Mouse (Mus musculus): ENCODE measurements around the gene Padi3. TPM values are rescaled to one million over a fixed set of nuclear protein-coding genes. Genes with fewer than 3 reads are reported as not detected.

Gene Padi3
- polyA plus RNA-seq, 1 experiment, result 1.1 TPM

DNA sequence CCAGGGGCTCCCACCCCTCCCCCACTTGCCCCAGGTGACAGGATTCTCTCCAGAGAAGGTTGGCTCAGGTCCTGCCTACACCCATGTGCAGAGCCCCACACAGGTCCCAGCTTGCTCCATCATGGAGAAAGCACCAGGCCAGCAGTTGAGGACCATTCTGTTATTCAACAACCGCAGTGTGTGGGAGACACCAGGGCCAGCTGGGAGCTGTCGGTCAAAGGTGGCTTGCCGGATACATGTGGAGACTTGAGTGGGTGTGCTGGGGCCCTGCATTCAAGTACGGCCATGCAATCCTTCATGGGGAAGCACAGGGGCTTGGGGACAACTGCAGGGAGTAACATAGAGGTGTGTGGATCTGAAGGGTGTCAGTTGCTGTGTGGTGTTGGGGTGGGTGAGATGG is 21.4 kb upstream of the Padi3 start:
- Histone ChIP-seq H3K36me3 (ENCODE audit: control insufficient read depth, insufficient read depth) (no peaks in the 10 kb centered on the region), H3K27me3 (ENCODE audit: control insufficient read depth, insufficient read depth, insufficient read length) (peaks cover 35% of the 10 kb centered on the region), H3ac (ENCODE audit: control insufficient read depth, insufficient read length, low read depth) (no peak overlapping the region), H3K79me2 (ENCODE audit: control insufficient read depth, insufficient read depth) (no peaks in the 10 kb centered on the region), H3K4me3 (ENCODE audit: insufficient read depth, poor library complexity, severe bottlenecking) (no peak overlapping the region), H3K79me3 (ENCODE audit: low read depth) (no peaks in the 10 kb centered on the region)
- no peak for TF ChIP-seq CTCF (IDR thresholded peaks at IDR 0.05; ENCODE audit: control insufficient read depth, insufficient read depth, insufficient read length)

DNA sequence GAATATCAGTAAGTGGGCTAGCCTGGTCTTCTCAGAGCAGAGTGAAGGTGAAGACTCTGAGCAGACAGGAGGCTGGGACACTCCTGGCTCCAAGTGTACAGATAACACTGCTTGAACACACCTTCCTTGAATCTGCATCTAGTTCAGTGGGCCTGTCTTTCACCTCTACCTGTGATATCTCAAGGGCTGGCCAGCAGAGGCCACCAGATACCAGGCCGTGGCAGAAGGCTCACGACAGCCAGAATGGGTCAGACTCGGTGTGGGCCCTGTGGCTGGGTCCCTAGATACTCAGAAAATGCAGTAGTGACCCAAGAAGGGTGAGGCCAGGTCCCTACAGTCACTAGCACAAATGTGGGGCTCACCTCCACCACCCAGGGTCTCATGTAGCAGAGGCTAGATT is 16.8 kb upstream of the Padi3 start:
- no peaks in the 10 kb centered on the region for H3K79me2 ChIP-seq (ENCODE audit: control insufficient read depth, insufficient read depth)
- no peak overlapping the region for H3ac ChIP-seq (ENCODE audit: control insufficient read depth, insufficient read length, low read depth)

DNA sequence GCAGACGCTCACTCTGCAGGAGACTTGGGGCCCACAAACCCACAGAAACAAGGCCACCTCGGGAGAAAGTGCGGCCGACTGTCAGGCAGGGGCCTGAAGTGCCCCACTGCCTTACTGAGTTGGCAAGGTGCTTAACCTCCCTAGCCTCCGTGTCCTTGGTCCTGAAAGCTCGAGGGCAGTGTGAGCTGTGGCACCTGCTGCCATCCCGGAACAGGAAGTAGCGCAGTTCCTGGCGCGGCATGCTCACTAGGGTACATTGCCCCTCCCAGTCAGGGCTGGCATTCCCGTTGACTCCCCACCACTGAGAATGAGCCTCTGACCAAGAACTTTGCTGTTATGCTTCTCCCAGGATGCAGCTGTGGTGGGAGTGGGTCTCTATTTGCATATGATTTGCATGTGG is 15.5 kb upstream of the Padi3 start:
- Histone ChIP-seq H3K36me3 (ENCODE audit: control insufficient read depth, insufficient read depth) (no peaks in the 10 kb centered on the region), H3ac (ENCODE audit: control insufficient read depth, insufficient read length, low read depth) (no peak overlapping the region), H3K79me3 (ENCODE audit: low read depth) (no peaks in the 10 kb centered on the region), H3K4me3 (ENCODE audit: insufficient read depth, poor library complexity, severe bottlenecking) (no peak overlapping the region), H3K27me3 (ENCODE audit: control insufficient read depth, insufficient read depth, insufficient read length) (peaks cover 43% of the 10 kb centered on the region), H3K79me2 (ENCODE audit: control insufficient read depth, insufficient read depth) (no peaks in the 10 kb centered on the region)
- TF ChIP-seq CEBPB (IDR thresholded peaks at IDR 0.05; ENCODE audit: low read depth) (no peak), USF1 (IDR thresholded peaks at IDR 0.05; ENCODE audit: low read depth) (no peak), MYOD1 (IDR thresholded peaks at IDR 0.05; ENCODE audit: control insufficient read depth, insufficient read length, low read depth) (no peak), MYOG (IDR thresholded peaks at IDR 0.05; ENCODE audit: control insufficient read depth, extremely low read depth, insufficient read length) (no peak), MAX (IDR thresholded peaks at IDR 0.05) (no peak), FOSL1 (IDR thresholded peaks at IDR 0.05; ENCODE audit: insufficient read depth, low read length, poor library complexity, severe bottlenecking) (no peak), CTCF (IDR thresholded peaks at IDR 0.05; ENCODE audit: control insufficient read depth, insufficient read depth, insufficient read length) (no peak)

More for the DNA sequence above, 16.8 kb upstream of the Padi3 start:
- Histone ChIP-seq H3K79me3 (ENCODE audit: low read depth) (no peaks in the 10 kb centered on the region), H3K36me3 (ENCODE audit: control insufficient read depth, insufficient read depth) (no peaks in the 10 kb centered on the region), H3K27me3 (ENCODE audit: control insufficient read depth, insufficient read depth, insufficient read length) (peaks cover 46% of the 10 kb centered on the region), H3K4me3 (ENCODE audit: insufficient read depth, poor library complexity, severe bottlenecking) (no peak overlapping the region)
- TF ChIP-seq CEBPB (IDR thresholded peaks at IDR 0.05; ENCODE audit: low read depth) (no peak), MAX (IDR thresholded peaks at IDR 0.05) (no peak), USF1 (IDR thresholded peaks at IDR 0.05; ENCODE audit: low read depth) (no peak), MYOD1 (IDR thresholded peaks at IDR 0.05; ENCODE audit: control insufficient read depth, insufficient read length, low read depth) (no peak), CTCF (IDR thresholded peaks at IDR 0.05; ENCODE audit: control insufficient read depth, insufficient read depth, insufficient read length) (no peak), MYOG (IDR thresholded peaks at IDR 0.05; ENCODE audit: control insufficient read depth, extremely low read depth, insufficient read length) (no peak), FOSL1 (IDR thresholded peaks at IDR 0.05; ENCODE audit: insufficient read depth, low read length, poor library complexity, severe bottlenecking) (no peak)

DNA sequence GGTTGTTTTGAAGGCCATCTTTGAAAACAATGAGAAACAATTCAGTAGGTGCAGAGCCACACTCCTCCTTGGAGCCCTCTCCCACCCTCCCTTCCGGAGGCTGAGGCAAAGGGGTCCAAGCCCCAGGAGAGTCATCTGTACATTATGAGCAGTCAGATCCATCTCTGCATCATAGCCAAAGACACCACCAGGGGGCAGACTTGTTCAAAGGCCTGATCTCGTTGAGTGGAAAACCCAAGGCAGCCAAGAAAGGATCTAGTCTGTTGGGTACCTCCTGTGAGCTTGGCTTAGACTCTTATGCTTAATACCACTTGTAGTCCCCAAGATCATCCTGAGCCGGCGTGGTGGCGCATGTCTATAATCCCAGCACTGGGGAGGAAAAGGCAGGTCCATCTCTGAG is 11.5 kb upstream of the Padi3 start:
- Histone ChIP-seq H3K36me3 (ENCODE audit: control insufficient read depth, insufficient read depth) (no peaks in the 10 kb centered on the region), H3K79me2 (ENCODE audit: control insufficient read depth, insufficient read depth) (no peaks in the 10 kb centered on the region), H3ac (ENCODE audit: control insufficient read depth, insufficient read length, low read depth) (no peak overlapping the region), H3K27me3 (ENCODE audit: control insufficient read depth, insufficient read depth, insufficient read length) (peaks cover 16% of the 10 kb centered on the region), H3K79me3 (ENCODE audit: low read depth) (no peaks in the 10 kb centered on the region), H3K4me3 (ENCODE audit: insufficient read depth, poor library complexity, severe bottlenecking) (no peak overlapping the region)
- no peak for TF ChIP-seq FOSL1 (IDR thresholded peaks at IDR 0.05; ENCODE audit: insufficient read depth, low read length, poor library complexity, severe bottlenecking)
- TF ChIP-seq CTCF (IDR thresholded peaks at IDR 0.05; ENCODE audit: control insufficient read depth, insufficient read depth, insufficient read length), result no peak
- TF ChIP-seq MAX (IDR thresholded peaks at IDR 0.05), result no peak
- no peak for TF ChIP-seq MYOG (IDR thresholded peaks at IDR 0.05; ENCODE audit: control insufficient read depth, extremely low read depth, insufficient read length)
- TF ChIP-seq MYOD1 (IDR thresholded peaks at IDR 0.05; ENCODE audit: control insufficient read depth, insufficient read length, low read depth), result no peak
- no peak for TF ChIP-seq CEBPB (IDR thresholded peaks at IDR 0.05; ENCODE audit: low read depth)
- TF ChIP-seq USF1 (IDR thresholded peaks at IDR 0.05; ENCODE audit: low read depth), result no peak

DNA sequence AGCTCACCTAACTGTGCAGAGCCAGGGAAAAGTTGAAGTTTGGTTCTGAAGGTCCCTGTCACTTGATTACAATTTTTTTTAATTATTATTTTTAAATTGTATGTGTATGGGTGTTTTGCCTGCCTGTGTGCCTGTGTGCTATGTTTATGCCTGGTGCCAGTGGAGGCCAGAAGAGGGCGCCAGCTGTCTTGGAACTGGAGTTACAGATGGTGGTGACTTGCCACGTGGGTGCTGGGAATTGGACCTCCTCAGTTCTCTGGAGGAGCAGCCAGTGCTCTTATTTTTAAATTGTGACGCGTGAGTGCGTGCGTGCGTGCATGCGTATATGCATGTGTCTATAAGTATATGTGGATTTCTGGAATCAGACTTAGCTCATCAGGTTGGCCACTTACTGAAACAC is 7.0 kb upstream of the Padi3 start:
- Histone ChIP-seq H3ac (ENCODE audit: control insufficient read depth, insufficient read length, low read depth) (no peak overlapping the region), H3K36me3 (ENCODE audit: control insufficient read depth, insufficient read depth) (no peaks in the 10 kb centered on the region), H3K79me2 (ENCODE audit: control insufficient read depth, insufficient read depth) (no peaks in the 10 kb centered on the region), H3K4me3 (ENCODE audit: insufficient read depth, poor library complexity, severe bottlenecking) (no peak overlapping the region), H3K79me3 (ENCODE audit: low read depth) (no peaks in the 10 kb centered on the region), H3K27me3 (ENCODE audit: control insufficient read depth, insufficient read depth, insufficient read length) (no peaks in the 10 kb centered on the region)
- no peak for TF ChIP-seq USF1 (IDR thresholded peaks at IDR 0.05; ENCODE audit: low read depth)
- no peak for TF ChIP-seq MYOG (IDR thresholded peaks at IDR 0.05; ENCODE audit: control insufficient read depth, extremely low read depth, insufficient read length)
- no peak for TF ChIP-seq CEBPB (IDR thresholded peaks at IDR 0.05; ENCODE audit: low read depth)
- no peak for TF ChIP-seq MYOD1 (IDR thresholded peaks at IDR 0.05; ENCODE audit: control insufficient read depth, insufficient read length, low read depth)
- TF ChIP-seq FOSL1 (IDR thresholded peaks at IDR 0.05; ENCODE audit: insufficient read depth, low read length, poor library complexity, severe bottlenecking), result no peak
- no peak for TF ChIP-seq CTCF (IDR thresholded peaks at IDR 0.05; ENCODE audit: control insufficient read depth, insufficient read depth, insufficient read length)
- TF ChIP-seq MAX (IDR thresholded peaks at IDR 0.05), result no peak

Measured in C2C12 (cell line).